Mouse (Mus musculus) ES-CJ7 (cell line): ENCODE data around the gene Pigu.

Experiments used
- DNase-seq: peaks from one replicate; pipeline ENCODE4 v3.0.0; 2011; ENCODE audit warnings: low read depth, low spot score

Gene Pigu

DNA sequence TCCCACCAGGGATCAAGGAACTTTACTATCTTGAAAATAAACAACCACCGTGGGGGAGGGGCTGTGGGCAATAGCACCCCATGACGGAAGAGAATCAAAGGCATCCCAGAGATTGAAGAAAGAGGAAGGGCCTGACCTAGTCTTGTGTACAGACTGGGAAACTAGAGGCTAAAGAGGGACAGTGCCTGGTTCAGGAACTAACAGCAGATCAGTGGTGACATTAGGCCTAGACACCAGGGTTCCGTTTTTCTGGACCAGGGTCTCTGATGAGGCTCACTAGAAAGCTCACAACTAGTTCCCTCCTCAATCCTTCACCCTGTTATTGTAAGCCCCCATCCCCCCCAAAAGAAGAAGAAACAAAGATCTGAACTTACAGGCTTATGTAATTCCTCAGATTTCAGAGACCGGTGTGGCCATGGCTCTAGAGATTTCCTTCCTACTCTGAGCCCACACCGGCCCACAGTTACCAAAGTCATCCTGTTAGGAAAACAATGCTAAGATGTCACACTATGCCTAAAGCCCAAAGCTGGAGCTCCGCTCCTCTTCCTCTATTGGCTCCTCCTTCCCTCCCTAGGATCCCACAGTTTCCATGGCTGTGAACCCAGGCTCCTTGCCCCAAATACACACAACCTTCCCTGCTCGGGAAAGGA, 10.5 kb upstream of the Pigu start:
- DNase-seq: no peak

- peak; percentile 9 for DNase-seq
Measured at GRCm38 (mm10) chr2:155357686-155358399, 613 bp upstream of the Pigu start.

DNA sequence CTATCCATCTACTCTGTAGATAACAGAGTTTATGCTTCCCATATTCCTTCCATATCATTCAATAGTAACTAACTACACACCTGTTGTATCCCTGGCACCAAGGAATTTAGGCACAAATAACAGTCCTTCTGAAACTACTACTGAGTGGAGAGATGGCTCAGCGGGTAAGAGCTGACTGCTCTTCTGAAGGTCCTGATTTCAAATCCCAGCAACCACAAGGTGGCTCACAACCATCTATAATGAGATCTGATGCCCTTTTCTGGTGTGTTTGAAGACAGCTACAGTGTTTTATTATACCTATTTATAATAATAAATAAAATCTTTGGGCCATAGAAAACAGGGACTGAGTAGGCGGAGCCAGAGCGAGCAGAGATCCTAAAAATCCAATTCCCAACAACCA, 2.8 kb downstream of the Pigu start:
- DNase-seq: no peak

- no peak for DNase-seq
Measured at GRCm38 (mm10) chr2:155346670-155347069, 10.6 kb downstream of the Pigu start.

- DNase-seq: no peak
Measured at GRCm38 (mm10) chr2:155340166-155340565, 17.1 kb downstream of the Pigu start.

GRCm38 (mm10) chr2:155336254-155336653, 21.0 kb downstream of the Pigu start:
- DNase-seq: no peak

- DNase-seq: no peak
Measured at GRCm38 (mm10) chr2:155335231-155335630, 22.0 kb downstream of the Pigu start.

- DNase-seq: no peak
Measured at GRCm38 (mm10) chr2:155333421-155333820, 23.8 kb downstream of the Pigu start.

DNA sequence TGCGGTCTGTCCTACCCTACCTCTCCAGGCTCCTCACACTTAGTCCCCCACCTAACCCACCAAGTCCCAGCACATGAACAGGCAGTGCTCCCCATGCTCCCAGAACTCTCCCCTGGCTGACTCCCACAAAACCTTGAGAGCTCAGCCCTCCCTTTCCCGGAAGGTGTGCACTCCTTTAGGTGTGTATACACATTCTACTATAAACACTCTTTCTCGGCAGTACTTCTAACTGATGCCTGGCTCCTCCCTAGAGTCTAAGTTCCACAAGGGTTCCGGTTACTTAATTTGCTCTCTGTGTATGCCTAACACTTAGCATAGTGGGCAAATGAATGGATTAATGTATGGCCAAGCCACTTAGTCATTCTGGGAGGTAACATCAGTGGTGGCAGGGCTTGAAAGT, 25.9 kb downstream of the Pigu start:
- DNase-seq: no peak

DNA sequence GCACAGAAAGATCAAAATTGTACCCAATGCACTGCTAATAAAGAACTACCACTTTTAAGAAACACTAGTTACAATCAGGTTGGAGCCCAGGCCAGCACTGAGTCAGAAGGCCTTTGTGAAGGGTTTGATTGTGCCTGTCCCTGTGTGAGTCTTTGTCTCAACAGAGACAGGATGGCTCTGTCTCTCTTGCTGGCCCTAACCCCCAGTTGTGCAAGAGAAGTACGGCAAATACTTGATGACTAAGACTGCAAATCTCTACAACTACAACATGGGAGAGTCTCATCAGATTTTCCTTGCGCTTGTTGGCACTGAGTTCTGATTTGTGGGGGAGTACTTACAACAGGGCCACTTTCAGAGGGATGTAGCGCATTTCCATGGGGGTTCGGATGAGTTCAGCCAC, 26.4 kb downstream of the Pigu start:
- DNase-seq: no peak

GRCm38 (mm10) chr2:155329707-155330106, 27.5 kb downstream of the Pigu start:
- DNase-seq: no peak

GRCm38 (mm10) chr2:155328906-155329305, 28.3 kb downstream of the Pigu start:
- DNase-seq: no peak

- DNase-seq: no peak
Measured at GRCm38 (mm10) chr2:155327906-155328305, 29.3 kb downstream of the Pigu start.

- DNase-seq: no peak
Measured at GRCm38 (mm10) chr2:155326001-155326400, 31.2 kb downstream of the Pigu start.

DNA sequence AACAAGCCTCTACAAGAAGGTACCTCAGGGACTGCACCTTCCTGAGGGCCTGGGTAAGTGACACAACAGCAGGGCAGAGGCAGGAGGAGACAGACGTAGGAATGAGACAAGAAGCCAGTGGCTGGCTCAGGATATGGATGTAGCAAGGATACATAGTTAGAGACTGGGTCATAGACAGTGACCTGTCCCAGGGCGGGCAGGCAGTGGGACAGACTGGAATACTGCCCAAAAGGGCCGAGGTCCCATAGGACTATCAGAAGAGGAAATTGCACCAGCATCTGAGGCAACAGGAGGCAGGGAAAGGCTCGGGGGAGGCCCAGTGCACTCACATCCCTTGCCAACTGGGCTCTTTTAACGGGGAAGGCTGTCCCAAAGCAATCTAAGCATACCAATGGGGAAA, 36.6 kb downstream of the Pigu start:
- DNase-seq: no peak

- no peak for DNase-seq
Measured at GRCm38 (mm10) chr2:155318618-155319017, 38.6 kb downstream of the Pigu start.

GRCm38 (mm10) chr2:155313671-155314070, 43.6 kb downstream of the Pigu start:
- DNase-seq: no peak

DNA sequence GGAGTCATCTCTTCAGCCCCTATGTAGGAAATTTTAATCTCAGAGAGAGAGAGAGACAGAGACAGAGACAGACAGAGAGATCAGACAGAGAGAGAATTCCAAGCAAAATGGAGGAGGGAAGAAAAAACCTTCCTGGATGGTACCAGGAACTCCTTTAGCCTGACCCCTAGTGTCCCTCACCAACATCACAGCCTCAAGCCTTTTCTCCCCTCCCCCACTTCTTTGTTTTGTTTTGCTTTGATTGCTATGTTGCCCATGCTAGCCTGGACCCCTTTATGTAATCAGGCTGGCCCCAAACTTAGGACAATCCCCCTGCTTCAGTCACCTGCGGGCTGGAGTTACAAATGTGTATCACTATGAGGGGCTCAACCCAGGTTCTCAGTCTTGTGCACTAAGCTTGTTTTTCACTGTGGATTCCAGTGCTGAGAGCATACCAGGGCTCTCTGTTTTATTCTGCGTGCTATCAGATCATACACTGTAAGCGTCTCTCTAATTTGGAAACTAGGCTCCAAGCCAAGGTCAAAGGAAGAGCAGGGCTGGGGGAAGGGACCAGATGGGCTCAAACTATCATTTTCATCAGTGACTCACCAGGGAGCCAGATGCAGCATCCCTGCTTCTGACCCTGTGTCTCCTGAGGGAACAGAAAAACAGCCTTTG, 48.2 kb downstream of the Pigu start:
- peak; percentile 65 for DNase-seq

GRCm38 (mm10) chr2:155299563-155299962, 57.7 kb downstream of the Pigu start:
- DNase-seq: no peak

DNA sequence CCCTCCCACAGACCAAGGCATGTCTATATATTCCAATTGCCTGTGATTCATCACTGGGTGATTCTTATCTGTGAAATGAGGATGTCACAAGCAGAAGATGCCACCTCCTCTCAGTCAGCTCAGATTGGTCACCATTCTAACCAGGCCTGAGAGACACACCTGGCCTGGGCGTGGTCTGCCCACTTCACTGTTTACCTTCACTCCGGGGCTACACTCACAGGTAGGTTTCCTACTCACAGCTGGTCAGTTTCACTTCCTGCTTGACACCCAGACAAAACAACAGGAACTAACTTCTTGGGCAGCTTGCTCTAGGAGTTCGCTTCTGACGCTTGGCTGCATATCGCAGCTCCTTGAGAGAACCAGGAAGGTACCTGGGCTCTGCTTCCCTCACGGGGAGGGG, 61.8 kb downstream of the Pigu start:
- no peak for DNase-seq

GRCm38 (mm10) chr2:155293946-155294345, 63.3 kb downstream of the Pigu start:
- DNase-seq: no peak

GRCm38 (mm10) chr2:155293382-155293781, 63.8 kb downstream of the Pigu start:
- no peak for DNase-seq

DNA sequence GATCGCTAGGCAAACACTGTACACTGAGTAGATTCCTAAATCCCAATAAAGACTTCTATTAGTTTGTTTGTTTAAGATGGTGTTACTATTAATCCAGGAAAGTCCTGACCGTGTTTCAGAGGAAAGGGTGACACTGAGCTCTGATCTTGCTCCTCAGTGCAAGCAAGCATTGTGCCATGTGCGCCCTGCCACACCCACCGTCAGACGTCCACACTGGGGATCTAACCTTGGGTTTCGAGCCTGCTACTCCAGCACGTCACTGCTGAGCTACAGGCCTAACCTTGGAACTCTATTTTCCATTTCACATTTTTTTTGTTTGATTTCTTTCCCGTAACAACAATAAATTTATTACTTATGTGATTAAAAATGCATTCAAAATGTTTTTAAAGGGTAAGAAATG, 67.2 kb downstream of the Pigu start:
- DNase-seq: no peak
